ENCODE assay signal across 17 mouse cellular contexts in the genomic region with DNA sequence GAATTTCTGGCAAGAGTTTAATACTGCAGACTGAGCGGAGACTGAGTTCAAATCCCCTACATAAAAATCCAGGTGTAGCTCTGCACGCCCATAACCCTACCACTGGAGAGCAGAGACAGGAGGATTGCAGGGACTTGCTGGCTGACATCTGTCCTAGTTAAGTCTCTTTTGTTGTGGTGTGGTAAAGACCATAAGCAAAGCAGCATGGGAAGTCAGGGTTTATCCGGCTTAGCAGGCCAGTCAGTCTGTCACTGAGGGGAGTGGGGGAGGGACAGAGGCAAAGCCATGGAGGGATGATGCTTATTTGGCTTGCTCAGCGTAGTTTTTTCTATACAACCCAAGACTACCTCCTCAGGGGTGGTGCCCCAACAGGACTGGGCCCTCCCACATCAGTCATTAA.
"Had no signal": no experiment of that assay in that cellular context is flagged by ENCODE, and none has a peak within 500 bp of the region (broad histone marks: within the 10 kb centered on the region; RNA-seq: fewer than 3 reads in every experiment).

No protein-coding gene starts in this region.

- H3K4me1 ChIP-seq: liver, embryonic 12.5 days had no signal

- H3K27ac ChIP-seq: liver, embryonic 12.5 days; liver, embryonic 14.5 days; midbrain, embryonic 12.5 days; neural tube, embryonic 13.5 days; neural tube, embryonic 15.5 days had no signal

- H3K9ac ChIP-seq: liver, embryonic 12.5 days; liver, embryonic 14.5 days; lung, embryonic 14.5 days; midbrain, embryonic 12.5 days; neural tube, embryonic 13.5 days; neural tube, embryonic 15.5 days had no signal

- H3K4me3 ChIP-seq: liver, embryonic 12.5 days; midbrain, embryonic 12.5 days; myocyte; neural tube, embryonic 13.5 days; neural tube, embryonic 15.5 days had no signal

- H3K36me3 ChIP-seq: liver, embryonic 12.5 days; midbrain, embryonic 12.5 days; neural tube, embryonic 13.5 days; neural tube, embryonic 15.5 days had no signal

- H3K4me2 ChIP-seq: liver, embryonic 12.5 days; lung, embryonic 14.5 days; midbrain, embryonic 12.5 days; neural tube, embryonic 13.5 days; neural tube, embryonic 15.5 days had no signal

- H3K9me3 ChIP-seq: liver, embryonic 12.5 days; midbrain, embryonic 12.5 days; neural tube, embryonic 13.5 days; neural tube, embryonic 15.5 days had no signal

- ATAC-seq: liver, embryonic 12.5 days had no signal

- DNase-seq: lung, adult 18-20 months; lung, embryonic 14.5 days; lung, postnatal 10 days; lung, postnatal 4 days; right cerebral cortex, adult 18-20 months; right cerebral cortex, postnatal 25 days; right cerebral cortex, postnatal 4 days; spleen, adult 18-20 months; thymus, adult 2 months; thymus, postnatal 25 days; thymus, postnatal 4 days had no signal

- H3K27me3 ChIP-seq: liver, embryonic 12.5 days; midbrain, embryonic 12.5 days; neural tube, embryonic 13.5 days; neural tube, embryonic 15.5 days had no signal
